Mouse (Mus musculus): ENCODE results near the gene Gm9972.

- TF ChIP-seq CTCF (IDR thresholded peaks at IDR 0.05) (no peak), POLR2A (IDR thresholded peaks at IDR 0.05; ENCODE audit: insufficient read depth, low read depth, low read length) (no peak)
These were observed 23.6 kb upstream of the Gm9972 start for GRCm38 (mm10) chr11:43011941-43012340.
